Mouse (Mus musculus) lung, embryonic 14.5 days (tissue): ENCODE measurements at regions not wholly inside any gene's neighbourhood (a gene's known extent, or its start where the extent isn't known, plus 50 kb on each side); places are given as distances from the start of the nearest gene placed in this dataset.

Experiments used
- ATAC-seq: fragments of 200-750 bp; cut with Nextera tagmentation; 2 replicates; pipeline ENCODE4 v1.8.0; 2017; ENCODE audit warnings: mild to moderate bottlenecking, moderate TSS enrichment, moderate library complexity; ENCODE audit not compliant: insufficient read depth
- DNase-seq: peaks from one replicate; pipeline ENCODE4 v3.0.0-alpha.2; 2015
- H3K27ac ChIP-seq: fragments of 300-500 bp; sonication (generic); 2 replicates; pipeline ENCODE4 v1.5.1; 2014; ENCODE audit warnings: low read depth, mild to moderate bottlenecking, moderate library complexity
- H3K27me3 ChIP-seq: fragments of 300-500 bp; sonication (generic); 2 replicates; pipeline ENCODE4 v1.6.1; 2014; ENCODE audit warnings: low read length, control low read depth; ENCODE audit not compliant: insufficient read depth
- H3K36me3 ChIP-seq: fragments of 300-500 bp; sonication (generic); 2 replicates; pipeline ENCODE4 v1.6.1; 2014; ENCODE audit warnings: control low read depth; ENCODE audit not compliant: insufficient read depth
- H3K4me1 ChIP-seq: fragments of 300-500 bp; sonication (generic); 2 replicates; pipeline ENCODE4 v1.6.1; 2014; ENCODE audit warnings: antibody characterized with exemption, control low read depth; ENCODE audit not compliant: insufficient read depth
- H3K4me2 ChIP-seq: fragments of 300-500 bp; sonication (generic); 2 replicates; pipeline ENCODE4 v1.6.1; 2014; ENCODE audit warnings: mild to moderate bottlenecking
- H3K4me3 ChIP-seq: fragments of 300-500 bp; sonication (generic); 2 replicates; pipeline ENCODE4 v1.5.1; 2014; ENCODE audit warnings: low read depth, low read length
- H3K9ac ChIP-seq: fragments of 300-500 bp; sonication (generic); 2 replicates; pipeline ENCODE4 v1.6.1; 2014
- H3K9me3 ChIP-seq: fragments of 300-500 bp; sonication (generic); 2 replicates; pipeline ENCODE4 v1.6.1; 2016; ENCODE audit warnings: low read depth, low read length, control low read depth
- CTCF ChIP-seq: IDR thresholded peaks from 2 replicates; pipeline ENCODE4 v1.5.1; 2016; ENCODE audit warnings: antibody characterized with exemption, low read depth
- WGBS: fragments of 180-500 bp; shearing (Covaris S2); extraction: QIAGEN DNeasy Blood & Tissue Kit; methylation state at CpG from one replicate; pipeline ENCODE4 v1.1.7; 2014; 5-methylcytosine and 5-hydroxymethylcytosine counted together

DNA sequence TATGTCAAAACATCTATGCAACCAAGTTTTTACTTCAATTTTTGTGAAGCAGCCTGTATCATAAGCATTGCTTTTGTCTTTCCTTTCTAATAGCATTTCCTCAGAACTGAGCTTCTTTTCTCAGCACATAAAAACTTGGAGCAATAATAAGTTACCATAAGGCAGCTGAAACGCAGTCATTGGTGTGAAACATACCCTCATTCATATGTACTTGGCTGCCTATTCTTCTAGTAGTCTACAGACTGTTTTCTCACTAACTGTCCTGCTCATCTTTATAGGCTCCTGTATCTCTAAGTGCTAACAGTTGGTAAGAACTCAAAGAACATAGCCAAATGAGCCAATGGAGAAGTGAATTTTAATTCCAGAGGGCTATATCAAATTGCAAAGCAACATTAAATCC is 454.6 kb upstream of the Ptprd start:
- Histone ChIP-seq H3K4me2 (no peak overlapping the region), H3K9me3 (no peaks in the 10 kb centered on the region), H3K9ac (no peak overlapping the region), H3K4me1 (no peaks in the 10 kb centered on the region), H3K27ac (no peak overlapping the region), H3K27me3 (no peaks in the 10 kb centered on the region), H3K4me3 (no peak overlapping the region), H3K36me3 (no peaks in the 10 kb centered on the region)
- WGBS, result 59% methylated on average over 1 of the region's 1 CpGs
- ATAC-seq, result no peak
- DNase-seq, result no peak
- no peak for TF ChIP-seq CTCF

DNA sequence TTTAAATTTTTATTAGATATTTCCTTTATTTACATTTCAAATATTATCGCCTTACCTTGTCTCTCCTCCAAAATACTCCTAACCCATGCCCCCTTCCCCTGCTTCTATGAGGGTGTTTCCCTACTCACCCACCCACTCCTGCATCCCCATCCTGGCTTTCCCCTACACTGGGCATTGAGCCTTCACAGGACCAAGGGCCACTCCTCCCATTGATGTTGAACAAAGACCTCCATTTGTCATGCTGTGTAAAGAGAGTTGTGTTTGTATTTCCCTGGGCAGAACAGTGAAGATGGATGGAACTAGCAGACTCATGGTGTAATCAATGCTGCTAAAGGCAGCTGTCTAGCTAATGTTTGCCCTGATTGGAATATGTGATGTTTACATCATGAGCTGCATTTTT is 431.0 kb upstream of the Ptprd start:
- Histone ChIP-seq H3K4me1 (no peaks in the 10 kb centered on the region), H3K27ac (no peak overlapping the region), H3K36me3 (no peaks in the 10 kb centered on the region), H3K4me3 (no peak overlapping the region), H3K4me2 (no peak overlapping the region), H3K9me3 (no peaks in the 10 kb centered on the region), H3K9ac (no peak overlapping the region), H3K27me3 (no peaks in the 10 kb centered on the region)
- no peak for TF ChIP-seq CTCF
- DNase-seq (no peak), ATAC-seq (no peak)
- 68% methylated on average over 1 of the region's 1 CpGs for WGBS

DNA sequence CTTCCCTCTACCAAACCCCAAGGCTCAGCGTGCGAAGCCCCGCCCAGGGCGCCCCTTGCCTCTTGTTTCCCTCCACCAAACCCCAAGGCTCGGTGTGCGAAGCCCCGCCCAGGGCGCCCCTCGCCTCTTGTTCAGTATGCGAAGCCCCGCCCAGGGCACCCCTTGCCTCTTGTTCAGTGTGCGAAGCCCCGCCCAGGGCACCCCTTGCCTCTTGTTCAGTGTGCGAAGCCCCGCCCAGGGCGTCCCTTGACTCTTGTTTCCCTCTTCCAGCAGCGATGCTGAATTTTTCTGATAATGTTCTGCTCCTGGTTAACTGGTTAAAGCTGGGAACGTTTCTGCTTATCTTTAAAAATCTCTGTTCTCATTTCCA is 394.7 kb upstream of the Ptprd start:
- DNase-seq, result peak; percentile 5
- peak overlapping the region; percentile 25 for H3K4me3 ChIP-seq
- no peaks in the 10 kb centered on the region for H3K27me3 ChIP-seq
- no peak overlapping the region for H3K9ac ChIP-seq
- no peaks in the 10 kb centered on the region for H3K4me1 ChIP-seq
- H3K4me2 ChIP-seq, result peak overlapping the region; percentile 53
- no peak overlapping the region for H3K27ac ChIP-seq
- no peaks in the 10 kb centered on the region for H3K36me3 ChIP-seq
- no peaks in the 10 kb centered on the region for H3K9me3 ChIP-seq
- no peak for TF ChIP-seq CTCF
- WGBS, result 15% methylated on average over 18 of the region's 18 CpGs
- peak; percentile 65; the same call in 1 of the 2 replicates for ATAC-seq

DNA sequence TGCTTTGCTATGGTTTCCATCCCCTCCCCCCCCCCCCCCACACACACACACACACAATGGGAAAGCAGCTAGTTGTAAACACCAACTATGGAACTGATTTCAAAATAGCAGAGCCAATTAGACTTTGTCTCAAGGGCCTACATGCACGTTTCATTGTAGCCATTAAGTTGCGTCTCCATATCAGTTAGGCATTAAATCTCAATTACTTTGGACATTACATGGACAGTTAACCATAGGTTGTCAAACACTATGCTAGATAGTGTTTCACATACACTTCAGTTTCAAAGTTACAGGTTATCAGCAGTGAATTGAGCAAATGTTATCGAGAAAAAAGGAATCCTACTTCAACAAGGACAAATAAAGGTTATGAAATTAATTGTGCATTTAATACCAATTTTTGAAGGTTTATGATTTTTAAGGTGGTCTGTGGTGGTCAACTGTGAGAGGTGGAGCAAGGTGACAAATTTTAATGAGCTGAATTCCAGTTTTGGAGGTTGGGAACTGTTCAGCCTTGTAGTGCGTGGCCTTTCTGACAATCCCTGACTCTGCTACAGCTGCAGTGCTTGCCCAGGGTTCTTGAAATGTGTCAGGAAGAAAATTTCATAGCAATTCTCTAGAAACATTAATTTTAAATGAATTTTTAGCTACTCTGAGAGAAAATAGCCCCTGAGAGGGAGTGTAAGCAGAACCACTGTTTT is 394.2 kb upstream of the Ptprd start:
- Histone ChIP-seq H3K27ac (no peak overlapping the region), H3K4me1 (no peaks in the 10 kb centered on the region), H3K9me3 (no peaks in the 10 kb centered on the region), H3K4me2 (peak overlapping the region; percentile 53), H3K4me3 (peak overlapping the region; percentile 25), H3K9ac (no peak overlapping the region), H3K27me3 (no peaks in the 10 kb centered on the region), H3K36me3 (no peaks in the 10 kb centered on the region)
- ATAC-seq (0 out of 2 replicates have a peak, but pooled peaks have one; percentile 17), DNase-seq (no peak)
- no peak for TF ChIP-seq CTCF
- WGBS, result 74% methylated on average over 4 of the region's 4 CpGs

DNA sequence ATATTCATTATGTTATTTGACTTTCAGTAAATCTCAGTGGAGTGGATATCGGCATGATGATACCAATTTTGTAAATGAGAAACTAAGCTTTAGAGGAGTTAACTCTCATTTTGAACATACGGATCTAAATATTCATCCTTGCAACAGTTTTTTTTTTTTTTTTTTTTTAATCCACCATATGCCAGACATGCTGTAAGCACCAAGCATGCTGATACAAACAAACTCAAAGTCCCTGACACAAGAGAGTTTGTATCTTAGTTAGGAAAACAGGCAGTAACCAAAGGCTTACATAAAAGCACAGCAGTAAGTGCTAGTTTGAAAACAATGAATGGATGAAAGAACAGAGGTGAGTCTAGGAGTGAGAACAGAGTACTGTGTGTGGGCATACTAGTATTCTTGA is 369.8 kb upstream of the Ptprd start:
- ATAC-seq (no peak), DNase-seq (no peak)
- no peak for TF ChIP-seq CTCF
- H3K4me3 ChIP-seq, result no peak overlapping the region
- H3K27ac ChIP-seq, result no peak overlapping the region
- no peak overlapping the region for H3K4me2 ChIP-seq
- no peaks in the 10 kb centered on the region for H3K9me3 ChIP-seq
- no peaks in the 10 kb centered on the region for H3K27me3 ChIP-seq
- WGBS, result 83% methylated on average over 2 of the region's 2 CpGs
- no peaks in the 10 kb centered on the region for H3K36me3 ChIP-seq
- H3K9ac ChIP-seq, result no peak overlapping the region
- H3K4me1 ChIP-seq, result no peaks in the 10 kb centered on the region

DNA sequence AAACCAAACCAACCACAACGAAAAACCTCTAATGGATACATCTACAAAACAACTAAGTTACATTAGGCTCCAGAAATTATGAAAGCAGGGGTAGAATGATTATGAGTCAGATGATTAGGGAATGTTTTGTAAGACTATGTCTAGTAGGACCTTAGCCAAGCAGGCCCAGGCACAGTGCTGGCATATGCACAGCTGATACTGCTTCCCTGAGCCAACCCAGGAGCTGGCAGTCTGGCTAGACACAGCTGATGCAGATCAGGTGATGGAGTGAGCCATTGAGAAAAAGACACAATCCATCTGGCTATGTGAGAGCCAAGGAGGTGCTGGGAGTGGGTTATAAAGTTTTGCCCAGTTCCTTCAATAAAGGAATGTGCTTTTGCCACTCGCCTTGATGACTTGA is 353.6 kb upstream of the Ptprd start:
- Histone ChIP-seq H3K27me3 (no peaks in the 10 kb centered on the region), H3K4me1 (no peaks in the 10 kb centered on the region), H3K4me2 (no peak overlapping the region), H3K4me3 (no peak overlapping the region), H3K9me3 (no peaks in the 10 kb centered on the region), H3K9ac (no peak overlapping the region), H3K27ac (no peak overlapping the region), H3K36me3 (no peaks in the 10 kb centered on the region)
- TF ChIP-seq CTCF, result no peak
- 82% methylated on average over 2 of the region's 2 CpGs for WGBS
- DNase-seq (no peak), ATAC-seq (no peak)
